Mouse (Mus musculus) CD4-positive helper T cell, adult 2 months (primary cell): ENCODE data around the gene Rab4a.

Experiments used
- DNase-seq: peaks from one replicate; pipeline ENCODE4 v3.0.0-alpha.2; 2012; ENCODE audit warnings: low read depth, missing footprints, low spot score

Rab4a gene

DNA sequence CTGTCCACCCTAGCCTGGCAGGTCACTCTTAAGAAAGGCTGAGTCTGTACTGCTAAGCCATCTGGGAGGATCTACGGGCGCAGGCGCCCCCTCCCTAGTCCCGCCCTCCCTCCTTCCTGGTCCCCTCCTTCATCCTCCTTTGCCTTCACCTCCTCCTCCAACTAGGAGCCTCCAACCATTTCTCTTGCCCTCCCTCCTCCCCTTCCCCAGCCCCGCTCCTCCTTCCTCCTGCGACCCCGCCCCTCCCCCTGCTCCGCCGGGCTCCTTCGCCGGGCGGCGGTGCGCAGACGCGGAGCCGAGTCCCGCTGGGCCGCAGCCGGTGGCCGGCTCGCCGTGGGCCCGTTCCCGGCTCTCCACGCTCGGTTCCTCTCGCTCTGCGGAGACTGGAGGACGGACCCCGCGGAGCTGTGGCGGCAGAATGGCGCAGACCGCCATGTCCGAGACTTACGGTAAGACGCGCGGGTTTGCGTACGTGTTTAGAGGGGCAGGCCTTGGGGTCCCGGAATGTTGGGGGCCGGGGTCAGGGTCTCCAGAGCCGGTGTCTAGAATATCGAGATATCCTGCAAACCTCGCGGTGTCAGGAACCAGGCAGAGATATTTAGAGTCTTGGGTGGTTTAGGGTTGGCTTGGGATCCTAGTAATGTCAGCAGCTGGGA is at the start of gene Rab4a:
Gene Rab4a (plus strand): TSS at position 268 of the 656 bp plus-strand sequence.
- DNase-seq: peak; percentile 73

DNA sequence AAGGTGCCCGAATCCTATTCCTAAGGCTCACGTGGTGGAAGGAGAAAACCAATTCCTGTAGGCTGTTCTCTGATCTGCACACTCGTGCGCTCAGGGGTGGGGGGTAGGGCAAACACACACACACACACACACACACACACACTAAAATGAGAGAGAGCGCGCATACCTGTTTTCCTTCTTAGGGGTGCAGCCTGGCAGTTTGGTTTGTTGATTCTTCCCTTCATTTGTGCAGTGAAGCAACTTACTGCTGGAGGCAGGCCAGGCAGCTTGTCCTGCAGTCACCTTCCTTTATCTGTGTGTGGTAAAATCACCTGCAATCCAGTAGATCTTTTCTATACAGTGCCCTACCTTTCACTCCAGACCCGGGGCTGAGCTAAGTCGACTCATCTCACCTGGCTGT is 48.9 kb upstream of the Rab4a start:
- no peak for DNase-seq

DNA sequence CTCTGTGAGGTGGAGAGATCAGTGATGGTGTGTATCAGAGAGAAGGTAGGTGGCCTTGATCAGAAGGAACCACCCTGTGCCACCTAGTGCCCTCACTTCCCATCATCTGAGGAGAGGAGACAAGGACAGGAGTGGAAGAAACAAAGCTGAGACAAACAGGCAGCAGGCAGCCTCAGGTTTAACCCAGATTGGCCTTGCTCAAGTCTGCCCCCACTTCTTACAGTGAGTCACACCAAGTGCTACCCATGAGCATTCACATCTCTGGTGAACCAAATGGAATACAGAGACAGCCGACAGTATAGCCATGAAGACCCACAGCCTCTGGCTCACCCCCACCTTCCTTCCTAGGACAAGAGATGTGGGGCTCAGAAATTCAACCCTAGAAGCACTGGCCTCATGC is 46.9 kb upstream of the Rab4a start:
- no peak for DNase-seq

DNA sequence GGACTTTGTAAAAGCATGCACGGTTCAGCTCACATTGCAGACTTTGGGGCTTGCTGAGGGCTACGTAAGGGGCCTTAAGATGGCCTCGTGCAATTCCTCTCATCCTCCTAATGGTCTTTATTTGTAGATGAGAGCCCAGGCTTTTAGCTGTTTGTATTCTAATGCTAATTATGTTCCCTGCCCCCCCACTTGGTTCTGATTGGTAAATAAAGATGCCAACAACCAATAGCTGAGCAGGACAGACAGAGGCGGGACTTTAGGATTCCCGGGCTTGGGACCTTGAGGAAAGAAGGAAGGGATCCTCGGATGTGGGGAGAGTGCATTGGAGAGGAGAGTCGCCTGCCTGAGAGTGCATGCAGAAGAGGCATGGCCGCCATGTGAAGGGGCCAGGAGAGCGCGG is 45.9 kb upstream of the Rab4a start:
- no peak for DNase-seq

DNA sequence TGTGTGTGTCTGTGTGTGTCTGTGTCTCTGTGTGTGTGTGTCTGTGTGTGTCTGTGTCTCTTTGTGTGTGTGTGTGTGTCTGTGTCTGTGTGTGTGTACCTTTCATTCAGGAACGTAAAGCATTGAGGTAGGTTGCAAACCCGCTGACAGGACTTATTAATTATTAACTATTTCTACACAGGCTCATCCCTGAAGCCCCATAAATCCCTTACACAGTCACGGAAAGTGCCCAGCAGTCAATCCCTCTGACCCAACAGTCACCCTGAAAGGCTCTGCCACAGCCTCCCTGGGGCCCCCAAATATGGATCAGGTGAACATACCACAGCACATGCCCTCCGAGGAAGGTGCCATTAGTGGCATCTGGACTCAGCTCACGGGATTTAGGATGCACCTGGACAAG is 45.2 kb upstream of the Rab4a start:
- DNase-seq: no peak

DNA sequence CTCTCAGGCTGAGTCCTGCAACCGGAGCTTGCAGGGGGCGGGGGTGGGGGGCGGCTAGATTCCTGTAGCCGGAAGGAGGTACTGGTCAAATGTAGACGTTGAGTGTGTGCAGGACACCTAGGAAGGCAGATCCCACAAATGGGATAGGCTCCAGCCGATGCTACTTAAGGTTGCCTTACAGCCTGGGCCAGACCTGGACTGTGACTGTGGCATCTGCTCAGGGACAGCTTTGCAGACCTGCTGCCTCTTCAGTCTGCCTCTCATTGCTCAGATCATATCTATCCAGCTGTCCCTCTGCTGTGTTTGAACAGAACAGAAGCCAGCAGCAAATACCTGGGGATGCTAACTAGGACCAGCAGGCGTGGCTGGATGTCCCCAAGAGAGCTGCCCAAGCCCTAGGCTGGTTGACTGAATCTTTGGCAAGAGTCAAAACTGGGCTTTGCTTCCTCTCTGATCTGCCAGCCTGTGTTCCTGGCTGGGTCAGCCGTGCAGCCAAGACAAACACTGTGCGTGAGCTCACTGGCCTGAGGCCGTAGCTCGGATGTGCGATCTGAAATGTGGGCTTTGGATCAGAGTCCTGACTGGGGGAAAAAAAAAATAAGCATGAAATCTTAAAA is 44.4 kb upstream of the Rab4a start:
- DNase-seq: no peak

DNA sequence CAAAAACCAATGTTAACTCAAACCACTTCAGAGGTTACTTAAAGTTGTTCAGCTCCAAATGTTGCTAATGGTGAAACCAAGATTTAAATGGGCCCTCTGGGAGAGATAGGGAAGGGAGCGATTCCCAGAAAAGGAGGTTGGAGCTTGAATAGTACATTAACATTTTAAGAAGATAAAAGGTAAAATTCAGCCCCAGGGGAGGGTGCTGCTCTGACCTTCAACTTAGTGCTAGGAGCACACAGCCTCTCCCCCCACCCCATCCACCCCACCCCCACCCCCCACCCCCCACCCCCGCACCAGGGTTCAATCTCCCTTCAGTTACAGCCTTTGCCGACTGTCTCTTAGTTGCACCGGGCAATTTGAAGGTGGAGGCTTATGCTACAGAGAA is 43.9 kb upstream of the Rab4a start:
- no peak for DNase-seq

DNA sequence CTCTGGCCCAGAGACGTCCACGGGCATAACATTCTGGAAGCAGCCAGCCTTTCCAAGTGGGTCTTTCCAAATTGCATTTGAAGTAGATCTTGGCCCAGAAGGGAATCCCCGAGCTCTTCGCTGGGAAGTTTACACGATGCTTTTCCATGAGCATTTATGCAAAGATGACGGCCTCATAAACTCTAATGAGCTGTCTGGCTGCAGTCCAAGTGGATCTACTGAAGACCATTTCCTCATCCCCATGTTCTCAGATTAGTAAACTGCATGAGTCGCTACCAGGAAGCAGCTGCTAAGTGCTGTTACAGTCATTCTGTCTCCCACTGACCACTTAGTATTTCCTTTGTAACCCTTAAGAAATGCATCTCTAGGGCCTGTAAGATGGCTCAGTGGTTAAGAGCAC is 42.4 kb upstream of the Rab4a start:
- no peak for DNase-seq

DNA sequence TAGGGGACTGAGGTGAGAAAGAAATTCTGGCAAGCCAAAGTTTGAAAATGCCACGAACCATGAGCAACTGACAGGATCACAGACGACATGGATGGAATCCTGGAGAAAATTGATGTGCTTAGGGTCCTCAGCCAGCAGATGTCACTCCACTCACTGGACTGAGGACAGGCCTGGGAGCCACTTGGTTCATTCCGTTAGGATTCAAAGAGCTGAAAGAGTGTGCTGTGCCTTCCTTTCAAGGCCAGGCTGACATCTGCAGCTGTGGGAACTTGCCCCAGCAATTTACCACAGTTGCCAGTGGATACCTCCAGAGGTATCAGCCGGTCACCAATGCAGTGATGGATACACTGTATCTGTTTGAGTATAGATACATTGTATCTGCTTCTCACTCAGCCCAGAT is 41.1 kb upstream of the Rab4a start:
- DNase-seq: no peak

DNA sequence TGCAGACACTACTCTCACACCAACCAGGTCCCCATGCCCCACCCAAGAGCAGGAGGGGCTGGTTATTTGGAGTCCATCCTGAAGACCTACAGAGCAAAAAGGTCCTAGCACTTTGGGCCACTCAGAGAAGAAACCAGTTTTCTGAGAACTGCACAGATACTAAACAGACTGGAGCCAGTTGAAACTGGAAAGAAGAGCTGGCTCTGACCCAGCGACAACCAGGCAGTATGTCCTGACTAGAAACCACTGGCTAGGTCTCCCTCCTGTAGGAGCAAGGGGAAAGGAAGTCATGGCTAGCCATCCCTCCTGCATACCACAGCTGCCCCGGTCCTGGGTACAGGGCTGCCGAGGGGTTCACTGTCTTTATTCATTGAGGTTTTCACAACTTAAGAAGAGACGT is 39.3 kb upstream of the Rab4a start:
- no peak for DNase-seq

DNA sequence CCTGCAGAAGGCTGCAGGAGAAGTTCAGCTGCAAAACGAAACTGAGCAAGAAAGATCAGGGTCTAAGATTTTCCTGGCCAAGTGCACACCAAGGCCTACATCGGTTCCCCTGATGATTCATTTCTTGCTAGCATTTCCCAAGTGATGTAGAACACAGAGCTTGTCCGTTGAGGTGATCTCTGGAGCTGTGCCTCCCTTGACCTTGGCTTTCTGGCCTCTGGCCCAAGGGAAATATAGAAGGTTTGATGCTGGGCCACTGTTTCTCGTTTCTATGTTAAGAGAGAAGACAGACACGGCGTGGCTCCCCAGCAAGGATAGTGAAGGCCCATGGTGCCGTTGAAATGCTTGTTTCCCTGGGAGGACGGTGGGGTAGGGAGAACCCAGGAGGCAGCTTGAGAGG is 37.9 kb upstream of the Rab4a start:
- no peak for DNase-seq

DNA sequence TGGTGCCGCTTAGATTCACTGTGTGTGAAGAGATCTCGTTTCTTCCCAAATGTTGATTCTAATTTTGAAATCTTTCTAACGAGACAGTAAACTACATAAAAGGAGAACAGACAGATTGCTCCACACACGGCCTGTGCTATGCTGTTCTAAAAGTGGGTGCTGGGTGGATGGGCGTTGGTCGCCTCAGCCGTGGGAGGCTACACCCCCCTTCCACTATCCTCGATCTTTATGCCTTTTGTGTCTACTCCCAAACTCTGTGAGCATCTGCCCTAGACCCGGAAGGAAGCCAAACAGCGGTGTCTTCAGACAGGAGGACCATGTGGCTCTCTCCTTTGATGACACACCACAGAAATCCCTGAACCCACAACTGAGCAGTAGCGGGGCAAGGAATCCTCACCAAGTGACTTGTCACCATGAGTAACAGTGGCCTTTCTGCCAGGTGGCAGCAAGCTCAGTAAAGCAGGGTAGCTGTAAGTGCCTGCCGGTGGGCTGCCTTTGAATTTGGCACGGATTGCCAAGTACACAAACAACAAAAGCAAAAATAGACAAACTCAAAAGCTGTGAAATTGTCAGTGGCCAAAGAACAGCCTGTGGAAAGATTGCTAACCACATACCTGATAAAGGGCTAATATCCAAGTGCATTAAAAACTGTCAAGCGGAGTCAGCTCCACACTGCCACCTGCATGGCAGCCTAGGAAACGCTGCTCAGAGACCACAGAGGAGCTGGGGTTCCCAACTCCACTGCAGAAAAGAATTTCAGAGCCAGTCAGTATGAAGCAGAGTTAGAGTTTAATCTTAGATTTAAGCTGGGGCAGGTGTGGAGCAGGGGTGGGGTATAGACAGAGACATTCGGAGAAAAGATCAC is 37.1 kb upstream of the Rab4a start:
- DNase-seq: no peak

DNA sequence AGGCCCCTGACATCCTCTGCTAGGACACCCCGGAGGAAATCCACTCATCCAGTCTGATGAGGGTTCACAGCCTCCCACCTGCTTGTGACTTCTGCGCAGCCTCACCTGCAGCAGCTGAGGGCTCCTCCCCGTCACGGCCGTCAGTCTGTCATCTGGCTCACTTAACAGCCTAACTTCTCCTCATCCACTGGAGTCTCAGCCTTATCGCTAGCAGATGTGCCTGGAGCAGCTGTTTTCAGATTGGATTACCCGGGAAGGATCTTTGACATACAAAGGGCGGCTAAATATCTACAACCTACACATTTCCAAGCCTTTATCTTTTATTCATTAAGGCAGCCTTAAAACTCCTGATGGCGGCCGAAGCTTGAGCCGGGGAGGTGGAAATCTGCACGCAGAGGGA is 32.3 kb upstream of the Rab4a start:
- DNase-seq: no peak

DNA sequence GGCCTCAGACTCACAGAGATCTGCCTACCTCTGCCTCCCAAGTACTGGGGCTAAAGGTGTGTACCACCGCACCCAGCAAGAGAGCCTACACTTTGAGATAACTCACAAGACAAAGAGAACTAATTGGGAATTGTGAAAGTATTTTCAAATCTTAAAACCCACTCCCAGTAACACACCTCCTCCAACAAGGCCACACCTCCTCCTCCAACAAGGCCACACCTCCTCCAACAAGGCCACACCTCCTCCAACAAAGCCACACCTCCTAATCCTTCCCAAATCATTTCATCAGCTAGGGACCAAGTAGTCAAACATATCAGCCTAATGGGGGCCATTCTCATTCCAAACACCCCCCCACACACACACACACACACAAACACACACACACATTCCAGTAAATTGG is 31.3 kb upstream of the Rab4a start:
- DNase-seq: no peak

DNA sequence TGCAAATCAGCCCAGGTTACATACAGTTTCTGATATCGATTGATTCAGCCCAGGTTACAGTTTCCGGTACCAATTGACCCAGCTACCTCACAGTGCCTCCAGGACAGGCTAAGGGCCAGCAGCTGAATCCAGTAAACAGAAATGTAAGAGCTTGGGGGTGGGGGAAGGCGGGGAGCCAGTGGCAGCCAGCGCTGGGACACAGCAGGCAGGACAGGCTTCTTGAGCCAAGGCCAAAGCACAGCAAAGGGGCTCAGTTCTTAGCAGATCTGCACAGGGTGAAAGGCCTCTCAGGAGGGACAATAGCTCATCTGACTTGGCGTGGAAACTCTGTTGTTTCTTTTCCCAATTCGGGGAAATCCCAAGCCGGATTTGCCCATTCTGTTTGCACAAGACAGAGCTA is 28.5 kb upstream of the Rab4a start:
- no peak for DNase-seq

DNA sequence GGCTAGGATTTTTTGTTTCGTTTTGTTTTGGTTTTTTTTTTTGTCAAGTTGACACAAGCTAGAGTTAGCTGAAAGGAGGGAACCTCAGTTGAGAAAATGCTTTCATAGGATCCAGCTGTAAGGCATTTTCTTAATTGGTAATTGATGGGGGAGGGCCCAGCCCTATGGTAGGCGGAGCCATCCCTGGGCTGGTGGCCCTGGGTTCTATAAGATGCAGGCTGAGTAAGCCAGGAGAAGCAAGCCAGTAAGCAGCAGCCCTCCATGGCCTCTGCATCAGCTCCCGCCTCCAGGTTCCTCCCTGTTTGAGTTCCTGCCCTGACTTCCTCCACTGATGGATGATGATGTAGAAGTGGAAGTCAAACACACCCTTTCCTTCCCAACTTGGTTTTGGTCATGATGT is 25.3 kb upstream of the Rab4a start:
- DNase-seq: no peak

DNA sequence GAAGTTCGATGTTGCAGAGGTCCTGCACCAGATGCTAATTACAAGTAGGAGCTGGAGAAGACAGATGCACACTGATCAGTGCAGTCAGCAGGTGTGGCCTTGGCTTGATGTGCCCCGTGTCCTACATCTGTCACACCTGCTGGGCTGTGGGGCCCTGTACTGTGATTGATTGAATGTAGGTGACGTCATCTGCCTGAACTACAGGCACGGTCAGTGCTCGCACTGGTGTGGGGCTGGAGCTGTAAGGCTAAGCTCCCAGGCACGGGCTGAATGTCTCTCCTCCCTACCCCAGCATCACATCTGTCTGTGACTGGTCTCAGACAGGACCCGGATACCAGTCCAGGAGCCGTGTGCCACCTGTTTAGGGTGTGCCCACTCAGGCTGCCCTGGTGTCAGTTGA is 24.5 kb upstream of the Rab4a start:
- no peak for DNase-seq

DNA sequence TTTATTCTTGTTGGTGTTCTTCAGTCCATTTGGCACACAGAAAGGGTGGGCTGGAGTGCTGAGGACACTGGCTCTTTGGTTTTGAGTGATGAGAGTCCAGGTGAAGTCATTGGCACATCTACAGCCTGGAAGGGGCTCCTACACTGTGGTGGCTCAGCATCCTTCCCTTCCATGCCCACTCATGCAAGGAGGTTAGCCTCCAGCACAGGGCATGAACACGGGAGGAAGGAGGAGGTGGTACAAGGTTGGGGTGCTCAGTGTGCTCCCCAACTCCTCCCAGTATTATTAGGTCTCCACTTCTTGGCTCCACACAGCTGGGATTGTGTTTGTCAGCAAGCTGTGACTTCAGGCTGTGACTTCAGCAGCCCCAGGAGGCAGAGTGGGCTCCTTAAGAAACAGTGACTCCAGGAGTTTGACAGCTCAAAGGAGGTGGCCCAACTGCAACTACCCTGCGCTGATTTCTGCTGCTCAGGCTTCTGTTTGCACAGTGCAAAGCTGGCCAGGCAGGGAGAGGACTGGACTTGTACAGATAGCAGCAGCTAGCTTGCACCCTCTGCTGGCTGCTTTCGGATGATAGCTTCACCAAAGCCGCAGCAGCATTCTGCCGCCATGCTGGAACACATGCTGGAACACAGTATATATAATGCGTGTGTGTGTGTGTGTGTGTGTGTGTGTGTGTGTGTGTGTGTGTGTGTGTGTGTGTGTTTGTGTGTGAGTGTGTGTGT is 22.1 kb upstream of the Rab4a start:
- DNase-seq: peak; percentile 36

DNA sequence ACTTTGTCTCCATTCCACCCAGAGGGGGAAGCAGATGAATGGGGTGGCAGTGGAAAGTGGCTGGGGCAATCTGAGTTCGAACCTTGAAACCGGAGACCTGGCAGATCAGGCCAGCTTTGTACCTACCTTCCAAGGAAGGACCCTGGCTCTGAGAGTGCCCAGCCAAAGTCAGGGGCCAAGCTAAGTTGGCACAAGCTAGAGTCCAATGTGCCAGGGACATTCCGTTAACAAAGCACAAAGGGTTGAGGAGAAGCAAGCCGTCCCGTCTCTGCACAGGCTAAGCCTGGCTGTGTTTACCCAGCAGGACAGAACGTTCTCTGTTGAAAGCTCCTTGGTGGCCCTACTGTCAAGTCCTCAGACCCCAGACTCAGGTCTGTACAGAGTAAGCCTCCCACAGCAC is 19.6 kb upstream of the Rab4a start:
- DNase-seq: no peak

DNA sequence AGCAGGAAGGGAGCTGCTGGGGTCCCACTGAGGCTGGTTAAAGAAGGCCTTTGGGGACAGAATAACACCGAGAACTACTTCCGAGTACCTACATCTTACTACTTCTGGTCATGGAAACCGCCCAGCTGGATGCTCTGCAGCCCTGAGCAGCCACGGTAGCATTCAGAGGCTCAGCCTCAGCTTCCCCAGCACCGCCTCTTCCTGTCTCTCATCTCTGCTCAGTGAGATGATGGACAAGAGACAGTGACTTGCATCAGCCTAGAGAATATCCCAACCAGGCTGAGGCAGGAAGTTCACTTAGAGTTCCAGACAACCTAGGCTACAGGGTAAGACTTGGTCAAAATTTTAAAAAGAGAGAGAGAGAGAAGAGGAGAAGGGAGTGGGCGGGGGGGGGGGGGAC is 19.1 kb upstream of the Rab4a start:
- DNase-seq: no peak

DNA sequence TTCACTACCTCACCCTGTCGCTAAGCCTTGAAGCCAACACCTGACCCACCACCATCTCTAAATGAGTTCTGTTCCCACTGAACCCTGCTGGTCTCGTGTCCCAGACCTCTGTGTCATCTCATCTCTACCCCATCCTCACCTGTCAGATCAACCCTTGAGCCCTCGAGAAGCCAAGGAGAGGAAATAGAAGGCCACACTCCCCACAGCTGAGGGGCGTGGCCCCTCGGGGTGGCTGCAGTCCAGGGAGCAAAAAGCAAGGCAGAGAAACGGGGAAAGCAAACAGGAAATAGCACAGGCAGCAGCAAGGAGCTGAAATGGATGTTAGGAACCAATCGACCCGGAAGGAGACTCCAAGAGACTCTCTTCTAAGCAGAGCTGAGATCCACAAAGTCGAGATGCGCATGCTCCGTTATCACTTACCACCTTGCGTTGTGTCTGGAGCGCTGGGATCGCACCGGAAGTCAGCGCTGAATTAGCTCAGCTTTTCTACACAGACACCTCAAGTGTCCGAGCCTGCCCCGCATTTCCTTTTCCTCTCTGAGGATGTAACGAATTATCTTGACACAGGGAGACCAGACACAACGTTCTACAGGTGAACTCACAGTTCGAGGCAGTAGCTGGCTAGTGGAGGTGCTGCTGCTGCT is 18.4 kb upstream of the Rab4a start:
- peak; percentile 38 for DNase-seq
